Mouse (Mus musculus) G1E (cell line): Measurements from ENCODE around the gene Aqr. TPM values are rescaled to one million over a fixed set of nuclear protein-coding genes. Genes with fewer than 3 reads are reported as not detected.
A peak's percentile ranks its signal among the peaks of the same experiment; 100 is the strongest.

Experiments used
- ATAC-seq: 2 replicates; pipeline ENCODE4 v1.8.0; 2016; ENCODE audit warnings: mild to moderate bottlenecking; ENCODE audit not compliant: insufficient number of reproducible peaks, poor library complexity, low FRiP score, severe bottlenecking; ENCODE audit errors: extremely low read depth
- DNase-seq: peaks from one replicate; pipeline ENCODE4 v3.0.0; 2012; ENCODE audit warnings: low spot score
- H3K27me3 ChIP-seq: 2 replicates; pipeline ENCODE4 v1.6.1; 2012; ENCODE audit warnings: mild to moderate bottlenecking, low read length, inconsistent platforms; ENCODE audit not compliant: insufficient read depth
- H3K36me3 ChIP-seq: replicated peaks from 2 replicates; pipeline ENCODE3; 2012; ENCODE audit warnings: mild to moderate bottlenecking, inconsistent platforms
- H3K4me1 ChIP-seq: 2 replicates; pipeline ENCODE4 v1.6.1; 2012; ENCODE audit warnings: low read depth, low read length, inconsistent platforms, mixed read lengths; ENCODE audit not compliant: insufficient read depth
- H3K4me3 ChIP-seq: 2 replicates; pipeline ENCODE4 v1.5.1; 2012; ENCODE audit warnings: low read depth, mild to moderate bottlenecking, inconsistent platforms, low read length, moderate library complexity, mixed read lengths
- H3K9me3 ChIP-seq: replicated peaks from 2 replicates; pipeline ENCODE4 v1.6.1; 2012; ENCODE audit warnings: inconsistent platforms
- CTCF ChIP-seq: IDR thresholded peaks from 2 replicates; pipeline ENCODE4 v1.5.1; 2012; ENCODE audit warnings: low read depth, low read length, inconsistent platforms, mixed read lengths
- GATA1 ChIP-seq: IDR thresholded peaks from 2 replicates; pipeline ENCODE4 v1.6.1; 2012; ENCODE audit warnings: borderline replicate concordance, low read length, inconsistent platforms, mixed read lengths
- GATA2 ChIP-seq: IDR thresholded peaks from 2 replicates; pipeline ENCODE4 v1.6.1; 2012; ENCODE audit warnings: low read depth, low read length, inconsistent platforms, borderline replicate concordance
- POLR2AphosphoS5 ChIP-seq: IDR thresholded peaks from 2 replicates; pipeline ENCODE4 v1.6.1; 2012; ENCODE audit warnings: low read depth, low read length, inconsistent platforms; ENCODE audit not compliant: insufficient replicate concordance
- TAL1 ChIP-seq: conservative IDR thresholded peaks from 2 replicates; pipeline ENCODE4 v1.6.1; 2012; ENCODE audit warnings: low read depth, low read length, inconsistent platforms, mixed read lengths
- polyA plus RNA-seq: library from polyadenylated mRNA; stranded (reverse); fragments of >175 nt; gene quantifications from 2 replicates; pipeline ENCODE4 v1.2.3, GENCODE M21; 2012
- total RNA-seq, 2 experiments: library from RNA; stranded (forward) in 1 of 2; stranded (reverse) in 1 of 2; fragments of 200-1000 nt in 1 of 2; fragments of >200 nt in 1 of 2; fragmentation: Nextera tagmentation in 1 of 2; gene quantifications; 2 replicates each; pipeline ENCODE4 v1.2.3; 2014 to 2017

Aqr gene
- total and polyA plus RNA-seq, 3 experiments, result 15.3 to 136 (median 107) TPM

- ATAC-seq (peak; percentile 76; the same call in 1 of the 2 replicates), DNase-seq (peak; percentile 9)
Observed at GRCm38 (mm10) chr2:114096570-114096969, 90.3 kb downstream of the Aqr start.

GRCm38 (mm10) chr2:114095348-114095747, 91.5 kb downstream of the Aqr start:
- ATAC-seq (no peak), DNase-seq (no peak)
- Histone ChIP-seq H3K36me3 (peaks cover 25% of the 10 kb centered on the region), H3K4me3 (no peak overlapping the region), H3K27me3 (no peaks in the 10 kb centered on the region; the same call in 1 of the 2 replicates), H3K4me1 (peaks cover 15% of the 10 kb centered on the region), H3K9me3 (no peaks in the 10 kb centered on the region)
- TF ChIP-seq POLR2AphosphoS5, result no peak
- TF ChIP-seq GATA1, result no peak
- no peak for TF ChIP-seq GATA2

More at GRCm38 (mm10) chr2:114096570-114096969, 90.3 kb downstream of the Aqr start:
- TF ChIP-seq GATA1 (no peak), TAL1 (no peak), CTCF (no peak), POLR2AphosphoS5 (no peak), GATA2 (no peak)
- Histone ChIP-seq H3K9me3 (no peaks in the 10 kb centered on the region), H3K27me3 (no peaks in the 10 kb centered on the region; the same call in 1 of the 2 replicates), H3K36me3 (peaks cover 37% of the 10 kb centered on the region), H3K4me1 (peaks cover 15% of the 10 kb centered on the region), H3K4me3 (no peak overlapping the region)

- Histone ChIP-seq H3K4me1 (peaks cover 15% of the 10 kb centered on the region), H3K36me3 (peaks cover 19% of the 10 kb centered on the region), H3K27me3 (no peaks in the 10 kb centered on the region; the same call in 1 of the 2 replicates), H3K4me3 (no peak overlapping the region), H3K9me3 (no peaks in the 10 kb centered on the region)
- TF ChIP-seq GATA1, result no peak
- TF ChIP-seq POLR2AphosphoS5, result no peak
- no peak for TF ChIP-seq GATA2
- TF ChIP-seq CTCF, result no peak
- no peak for TF ChIP-seq TAL1
- ATAC-seq (no peak), DNase-seq (no peak)
Observed at GRCm38 (mm10) chr2:114094696-114095095, 92.1 kb downstream of the Aqr start.

GRCm38 (mm10) chr2:114093577-114093976, 93.2 kb downstream of the Aqr start:
- TF ChIP-seq CTCF (no peak), POLR2AphosphoS5 (no peak), GATA1 (no peak), TAL1 (no peak)
- DNase-seq (no peak), ATAC-seq (no peak)
- peaks cover 15% of the 10 kb centered on the region for H3K4me1 ChIP-seq
- no peak overlapping the region for H3K4me3 ChIP-seq
- H3K27me3 ChIP-seq, result no peaks in the 10 kb centered on the region; the same call in 1 of the 2 replicates
- H3K9me3 ChIP-seq, result no peaks in the 10 kb centered on the region
- H3K36me3 ChIP-seq, result peaks cover 9% of the 10 kb centered on the region

- Histone ChIP-seq H3K4me1 (no peaks in the 10 kb centered on the region), H3K9me3 (no peaks in the 10 kb centered on the region), H3K27me3 (peaks cover 2% of the 10 kb centered on the region), H3K4me3 (no peak overlapping the region), H3K36me3 (peaks cover 2% of the 10 kb centered on the region)
- ATAC-seq (no peak), DNase-seq (no peak)
- TF ChIP-seq CTCF (no peak), TAL1 (no peak)
Observed at GRCm38 (mm10) chr2:114089862-114090261, 97.0 kb downstream of the Aqr start.

GRCm38 (mm10) chr2:114087271-114087670, 99.6 kb downstream of the Aqr start:
- TF ChIP-seq POLR2AphosphoS5, result no peak
- no peak for TF ChIP-seq TAL1
- TF ChIP-seq GATA1, result no peak
- TF ChIP-seq GATA2, result no peak
- TF ChIP-seq CTCF, result no peak
- no peak for ATAC-seq

GRCm38 (mm10) chr2:114071876-114072275, 114.9 kb downstream of the Aqr start:
- TF ChIP-seq GATA2, result no peak
- TF ChIP-seq POLR2AphosphoS5, result no peak
- no peak for TF ChIP-seq GATA1
- TF ChIP-seq CTCF, result no peak
- no peak for TF ChIP-seq TAL1
- H3K27me3 ChIP-seq, result no peaks in the 10 kb centered on the region; the same call in 1 of the 2 replicates
- no peak overlapping the region for H3K4me3 ChIP-seq
- H3K9me3 ChIP-seq, result no peaks in the 10 kb centered on the region
- DNase-seq, result no peak
- ATAC-seq, result no peak
- H3K4me1 ChIP-seq, result no peaks in the 10 kb centered on the region
- H3K36me3 ChIP-seq, result no peaks in the 10 kb centered on the region

More at GRCm38 (mm10) chr2:114087271-114087670, 99.6 kb downstream of the Aqr start:
- Histone ChIP-seq H3K27me3 (peaks cover 2% of the 10 kb centered on the region; the same call in 1 of the 2 replicates), H3K4me1 (no peaks in the 10 kb centered on the region), H3K36me3 (no peaks in the 10 kb centered on the region), H3K9me3 (no peaks in the 10 kb centered on the region), H3K4me3 (no peak overlapping the region)
- DNase-seq, result no peak
